Mouse (Mus musculus): ENCODE results near the gene Tmub2. TPM values are rescaled to one million over a fixed set of nuclear protein-coding genes. Genes with fewer than 3 reads are reported as not detected.
A peak's percentile ranks its signal among the peaks of the same experiment; 100 is the strongest.

The Tmub2 gene
- polyA plus RNA-seq, 1 experiment from 2014 or later = 71.3 TPM

- Histone ChIP-seq H3K36me3 (peaks cover 67% of the 10 kb centered on the region), H3K27ac (no peak overlapping the region)
- WGBS = 86% methylated on average over 4 of the region's 4 CpGs
Observed at GRCm38 (mm10) chr11:102311966-102312365, 27.2 kb downstream of the Tmub2 start.

GRCm38 (mm10) chr11:102312586-102312985 is 27.9 kb downstream of the Tmub2 start:
- Histone ChIP-seq H3K9ac (no peak overlapping the region), H3K27me3 (replicated peaks) (no peaks in the 10 kb centered on the region), H3K4me1 (peaks cover 37% of the 10 kb centered on the region), H3K4me2 (replicated peaks) (no peak overlapping the region), H3K36me3 (peaks cover 61% of the 10 kb centered on the region), H3K27ac (no peak overlapping the region), H3K9me3 (no peaks in the 10 kb centered on the region), H3K4me3 (no peak overlapping the region)
- WGBS = 84% methylated on average over 6 of the region's 6 CpGs
- no peak for ATAC-seq (ENCODE audit: low FRiP score, low read depth)

More at GRCm38 (mm10) chr11:102311966-102312365, 27.2 kb downstream of the Tmub2 start:
- no peak overlapping the region for H3K4me2 ChIP-seq (replicated peaks)
- no peaks in the 10 kb centered on the region for H3K27me3 ChIP-seq (replicated peaks)
- no peak for ATAC-seq (ENCODE audit: low FRiP score, low read depth)
- no peak overlapping the region for H3K9ac ChIP-seq
- no peaks in the 10 kb centered on the region for H3K9me3 ChIP-seq
- H3K4me3 ChIP-seq = no peak overlapping the region
- H3K4me1 ChIP-seq = peaks cover 37% of the 10 kb centered on the region

- no peak overlapping the region for H3K27ac ChIP-seq
- no peaks in the 10 kb centered on the region for H3K9me3 ChIP-seq
- no peak overlapping the region for H3K9ac ChIP-seq
- H3K36me3 ChIP-seq = peaks cover 53% of the 10 kb centered on the region
- H3K27me3 ChIP-seq (replicated peaks) = no peaks in the 10 kb centered on the region
- H3K4me3 ChIP-seq = no peak overlapping the region
- ATAC-seq (ENCODE audit: low FRiP score, low read depth) = no peak
- WGBS = 92% methylated on average over 12 of the region's 12 CpGs
- H3K4me1 ChIP-seq = peaks cover 35% of the 10 kb centered on the region
- no peak overlapping the region for H3K4me2 ChIP-seq (replicated peaks)
Observed at GRCm38 (mm10) chr11:102314321-102314720, 29.6 kb downstream of the Tmub2 start.

- peak overlapping the region; percentile 100 for H3K4me3 ChIP-seq
- H3K4me1 ChIP-seq = peaks cover 25% of the 10 kb centered on the region
- no peaks in the 10 kb centered on the region for H3K9me3 ChIP-seq
- ATAC-seq (ENCODE audit: low FRiP score, low read depth) = no peak
- peak overlapping the region; percentile 100 for H3K9ac ChIP-seq
- 18% methylated on average over 14 of the region's 14 CpGs for WGBS
- no peak overlapping the region for H3K27ac ChIP-seq
- peak overlapping the region; percentile 72 for H3K4me2 ChIP-seq (replicated peaks)
- peaks cover 37% of the 10 kb centered on the region for H3K36me3 ChIP-seq
- no peaks in the 10 kb centered on the region for H3K27me3 ChIP-seq (replicated peaks)
Observed at GRCm38 (mm10) chr11:102315690-102316571, 31.2 kb downstream of the Tmub2 start.

- WGBS = under 1% methylated on average over 71 of the region's 80 CpGs
- peak; percentile 27; the same call in 1 of the 2 replicates for ATAC-seq (ENCODE audit: low FRiP score, low read depth)
- peak overlapping the region; percentile 99 for H3K27ac ChIP-seq
- H3K9ac ChIP-seq = peak overlapping the region; percentile 100
- peaks cover 30% of the 10 kb centered on the region for H3K36me3 ChIP-seq
- H3K4me3 ChIP-seq = peak overlapping the region; percentile 100
- no peaks in the 10 kb centered on the region for H3K9me3 ChIP-seq
- peak overlapping the region; percentile 72 for H3K4me2 ChIP-seq (replicated peaks)
- H3K27me3 ChIP-seq (replicated peaks) = no peaks in the 10 kb centered on the region
- H3K4me1 ChIP-seq = peaks cover 20% of the 10 kb centered on the region
Observed at GRCm38 (mm10) chr11:102316572-102317297, 32.0 kb downstream of the Tmub2 start.

- H3K9ac ChIP-seq = peak overlapping the region; percentile 100
- peaks cover 23% of the 10 kb centered on the region for H3K36me3 ChIP-seq
- peak overlapping the region; percentile 100 for H3K4me3 ChIP-seq
- H3K4me2 ChIP-seq (replicated peaks) = peak overlapping the region; percentile 72
- no peaks in the 10 kb centered on the region for H3K9me3 ChIP-seq
- no peaks in the 10 kb centered on the region for H3K27me3 ChIP-seq (replicated peaks)
- peaks cover 24% of the 10 kb centered on the region for H3K4me1 ChIP-seq
- peak overlapping the region; percentile 99 for H3K27ac ChIP-seq
- ATAC-seq (ENCODE audit: low FRiP score, low read depth) = peak; percentile 14; the same call in 1 of the 2 replicates
- 1% methylated on average over 75 of the region's 87 CpGs for WGBS
Observed at GRCm38 (mm10) chr11:102317298-102317900, 32.7 kb downstream of the Tmub2 start.

GRCm38 (mm10) chr11:102317901-102318575 is 33.3 kb downstream of the Tmub2 start:
- H3K4me1 ChIP-seq = peaks cover 24% of the 10 kb centered on the region
- no peaks in the 10 kb centered on the region for H3K9me3 ChIP-seq
- peak overlapping the region; percentile 100 for H3K9ac ChIP-seq

GRCm38 (mm10) chr11:102318576-102319409 is 34.1 kb downstream of the Tmub2 start:
- Histone ChIP-seq H3K27ac (peak overlapping the region; percentile 99), H3K4me1 (peaks cover 24% of the 10 kb centered on the region), H3K27me3 (replicated peaks) (no peaks in the 10 kb centered on the region), H3K4me2 (replicated peaks) (peak overlapping the region; percentile 72), H3K36me3 (peaks cover 9% of the 10 kb centered on the region), H3K9ac (peak overlapping the region; percentile 100), H3K4me3 (peak overlapping the region; percentile 100), H3K9me3 (no peaks in the 10 kb centered on the region)
- ATAC-seq (ENCODE audit: low FRiP score, low read depth) = no peak
- WGBS = under 1% methylated on average over 73 of the region's 84 CpGs

More at GRCm38 (mm10) chr11:102317901-102318575, 33.3 kb downstream of the Tmub2 start:
- Histone ChIP-seq H3K4me3 (peak overlapping the region; percentile 100), H3K27ac (peak overlapping the region; percentile 99), H3K27me3 (replicated peaks) (no peaks in the 10 kb centered on the region), H3K4me2 (replicated peaks) (peak overlapping the region; percentile 72), H3K36me3 (peaks cover 17% of the 10 kb centered on the region)
- under 1% methylated on average over 64 of the region's 77 CpGs for WGBS
- ATAC-seq (ENCODE audit: low FRiP score, low read depth) = peak; percentile 46

GRCm38 (mm10) chr11:102319410-102319792 is 34.7 kb downstream of the Tmub2 start, which contains the start of gene Ubtf:
TSS of gene Ubtf (minus strand) at chr11:102319742.
- Histone ChIP-seq H3K4me1 (peaks cover 24% of the 10 kb centered on the region), H3K4me2 (replicated peaks) (peak within 1 kb of the TSS; percentile 72), H3K27me3 (replicated peaks) (no peaks in the 10 kb centered on the region), H3K36me3 (peaks cover 3% of the 10 kb centered on the region), H3K9me3 (no peaks in the 10 kb centered on the region), H3K9ac (peak within 1 kb of the TSS; percentile 100), H3K27ac (peak within 1 kb of the TSS; percentile 99), H3K4me3 (peak within 1 kb of the TSS; percentile 100)
- WGBS = under 1% methylated on average over 25 of the region's 25 CpGs
- no peak for ATAC-seq (ENCODE audit: low FRiP score, low read depth)

GRCm38 (mm10) chr11:102319941-102320685 is 35.4 kb downstream of the Tmub2 start:
- no peaks in the 10 kb centered on the region for H3K9me3 ChIP-seq
- peak overlapping the region; percentile 72 for H3K4me2 ChIP-seq (replicated peaks)
- WGBS = under 1% methylated on average over 38 of the region's 38 CpGs
- peak overlapping the region; percentile 100 for H3K4me3 ChIP-seq
- 0 out of 2 replicates have a peak, but pooled peaks have one; percentile 23 for ATAC-seq (ENCODE audit: low FRiP score, low read depth)
- H3K27ac ChIP-seq = peak overlapping the region; percentile 99
- peaks cover 24% of the 10 kb centered on the region for H3K4me1 ChIP-seq
- peak overlapping the region; percentile 100 for H3K9ac ChIP-seq
- H3K27me3 ChIP-seq (replicated peaks) = no peaks in the 10 kb centered on the region
- H3K36me3 ChIP-seq = no peaks in the 10 kb centered on the region

All from neural tube, embryonic 12.5 days (tissue).